Mouse (Mus musculus): ENCODE data around the gene Gm17949. TPM values are rescaled to one million over a fixed set of nuclear protein-coding genes. Genes with fewer than 3 reads are reported as not detected.
"Not testable (repeated sequence)": the region's sequence is repeated elsewhere in the genome, so short reads cannot be mapped to it uniquely, and the experiment has no call there.

Gm17949 gene
- polyA plus RNA-seq, 1 experiment, result 0.08 TPM

- DNase-seq (ENCODE audit: extremely low spot score in 1 of 2, low spot score in 1 of 2), result no peak
These were observed 21.6 kb downstream of the Gm17949 start for GRCm38 (mm10) chr17:57032854-57033253.

GRCm38 (mm10) chr17:57038978-57039377 is 27.7 kb downstream of the Gm17949 start:
- DNase-seq (ENCODE audit: extremely low spot score in 1 of 2, low spot score in 1 of 2), result no peak

- DNase-seq (ENCODE audit: extremely low spot score in 1 of 2, low spot score in 1 of 2), result no peak
These were observed 30.3 kb downstream of the Gm17949 start, which contains the start of gene Slc25a41 for GRCm38 (mm10) chr17:57041554-57041953. Gene Slc25a41, minus strand, starts transcription at chr17:57041654.

GRCm38 (mm10) chr17:57047406-57047805 is 36.1 kb downstream of the Gm17949 start:
- DNase-seq (ENCODE audit: extremely low spot score in 1 of 2, low spot score in 1 of 2), result no peak

GRCm38 (mm10) chr17:57048816-57049215 is 37.5 kb downstream of the Gm17949 start:
- DNase-seq (ENCODE audit: extremely low spot score in 1 of 2, low spot score in 1 of 2), result no peak

GRCm38 (mm10) chr17:57051679-57052078 is 40.4 kb downstream of the Gm17949 start:
- DNase-seq (ENCODE audit: extremely low spot score in 1 of 2, low spot score in 1 of 2), result not testable (repeated sequence)

GRCm38 (mm10) chr17:57056246-57056645 is 45.0 kb downstream of the Gm17949 start:
- DNase-seq (ENCODE audit: extremely low spot score in 1 of 2, low spot score in 1 of 2), result no peak

GRCm38 (mm10) chr17:57058891-57059485 is 47.7 kb downstream of the Gm17949 start, which contains the start of gene Crb3:
Gene Crb3, plus strand, starts transcription at chr17:57059105.
- DNase-seq (ENCODE audit: extremely low spot score in 1 of 2, low spot score in 1 of 2), result peak in 1 of 2 experiments; percentile 23

GRCm38 (mm10) chr17:57059486-57059977 is 48.3 kb downstream of the Gm17949 start, which contains the start of gene Slc25a23:
Gene Slc25a23, minus strand, starts transcription at chr17:57059863.
- DNase-seq (ENCODE audit: extremely low spot score in 1 of 2, low spot score in 1 of 2), result peak; percentile 58 to 79

- peak; percentile 93 to 96 for DNase-seq (ENCODE audit: extremely low spot score in 1 of 2, low spot score in 1 of 2)
These were observed 49.0 kb downstream of the Gm17949 start for GRCm38 (mm10) chr17:57060231-57060801.

- DNase-seq (ENCODE audit: extremely low spot score in 1 of 2, low spot score in 1 of 2), result no peak
These were observed 49.8 kb downstream of the Gm17949 start for GRCm38 (mm10) chr17:57061069-57061468.

GRCm38 (mm10) chr17:57062011-57062521 is 50.8 kb downstream of the Gm17949 start:
- DNase-seq (ENCODE audit: extremely low spot score in 1 of 2, low spot score in 1 of 2), result no peak

GRCm38 (mm10) chr17:57062548-57062947 is 51.3 kb downstream of the Gm17949 start:
- DNase-seq (ENCODE audit: extremely low spot score in 1 of 2, low spot score in 1 of 2), result no peak

- no peak for DNase-seq (ENCODE audit: extremely low spot score in 1 of 2, low spot score in 1 of 2)
These were observed 51.8 kb downstream of the Gm17949 start for GRCm38 (mm10) chr17:57063031-57063430.

- no peak for DNase-seq (ENCODE audit: extremely low spot score in 1 of 2, low spot score in 1 of 2)
These were observed 55.6 kb downstream of the Gm17949 start for GRCm38 (mm10) chr17:57066908-57067307.

- DNase-seq (ENCODE audit: extremely low spot score in 1 of 2, low spot score in 1 of 2), result no peak
These were observed 59.0 kb downstream of the Gm17949 start for GRCm38 (mm10) chr17:57070272-57070671.

GRCm38 (mm10) chr17:57070699-57071098 is 59.4 kb downstream of the Gm17949 start:
- no peak for DNase-seq (ENCODE audit: extremely low spot score in 1 of 2, low spot score in 1 of 2)

Other genes with a start within 250 kb of the Gm17949 start
- gene Dus3l, start 246.7 kb upstream of the Gm17949 start, polyA plus RNA-seq (2012; rRNA removed), result 145 and 149 TPM in 2 replicates
- 3.5 and 4.2 TPM in 2 replicates for gene Prr22, start 241.2 kb upstream of the Gm17949 start, polyA plus RNA-seq (2012; rRNA removed)
- gene Rfx2, start 180.5 kb upstream of the Gm17949 start, polyA plus RNA-seq (2012; rRNA removed), result 3.6 and 4.0 TPM in 2 replicates
- gene Acsbg2, start 137.0 kb upstream of the Gm17949 start, polyA plus RNA-seq (2012; rRNA removed), result 0.04 TPM in 1 of 2 replicates, not detected in the other
- gene 1700061G19Rik, start 136.0 kb upstream of the Gm17949 start, polyA plus RNA-seq (2012; rRNA removed), result 0.12 and 0.15 TPM in 2 replicates
- 73.3 and 80.1 TPM in 2 replicates for gene Mllt1, start 76.1 kb upstream of the Gm17949 start, polyA plus RNA-seq (2012; rRNA removed)
- gene Acer1, start 29.3 kb upstream of the Gm17949 start, polyA plus RNA-seq (2012; rRNA removed), result not detected in 2 replicates
- 146 and 147 TPM in 2 replicates for gene Clpp, start 21.2 kb upstream of the Gm17949 start, polyA plus RNA-seq (2012; rRNA removed)
- 32.4 and 36.0 TPM in 2 replicates for gene Alkbh7, start 14.1 kb upstream of the Gm17949 start, polyA plus RNA-seq (2012; rRNA removed)
- gene Pspn, start 11.5 kb upstream of the Gm17949 start, polyA plus RNA-seq (2012; rRNA removed), result 0.44 TPM in 1 of 2 replicates, not detected in the other
- gene Gtf2f1, start 181 bp upstream of the Gm17949 start, polyA plus RNA-seq (2012; rRNA removed), result 74.7 and 86.4 TPM in 2 replicates
- 62.6 and 64.9 TPM in 2 replicates for gene Khsrp, start 20.1 kb downstream of the Gm17949 start, polyA plus RNA-seq (2012; rRNA removed)
- gene Slc25a41, start 30.2 kb downstream of the Gm17949 start, polyA plus RNA-seq (2012; rRNA removed), result 0.57 and 0.66 TPM in 2 replicates
- gene Crb3, start 47.6 kb downstream of the Gm17949 start, polyA plus RNA-seq (2012; rRNA removed), result 1.0 and 1.7 TPM in 2 replicates
- gene Slc25a23, start 48.4 kb downstream of the Gm17949 start, polyA plus RNA-seq (2012; rRNA removed), result 290 and 350 TPM in 2 replicates
- 2.3 and 2.4 TPM in 2 replicates for gene Dennd1c, start 67.0 kb downstream of the Gm17949 start, polyA plus RNA-seq (2012; rRNA removed)
- gene Tubb4a, start 76.3 kb downstream of the Gm17949 start, polyA plus RNA-seq (2012; rRNA removed), result 514 and 612 TPM in 2 replicates
- gene Tnfsf9, start 93.9 kb downstream of the Gm17949 start, polyA plus RNA-seq (2012; rRNA removed), result 1.4 and 1.6 TPM in 2 replicates
- gene Cd70, start 138.3 kb downstream of the Gm17949 start, polyA plus RNA-seq (2012; rRNA removed), result 0.40 and 0.66 TPM in 2 replicates
- gene Tnfsf14, start 182.7 kb downstream of the Gm17949 start, polyA plus RNA-seq (2012; rRNA removed), result not detected in 2 replicates
- 0.18 and 1.6 TPM in 2 replicates for gene C3, start 216.7 kb downstream of the Gm17949 start, polyA plus RNA-seq (2012; rRNA removed)
- gene Gpr108, start 237.0 kb downstream of the Gm17949 start, polyA plus RNA-seq (2012; rRNA removed), result 25.0 and 26.1 TPM in 2 replicates
- gene Trip10, start 238.0 kb downstream of the Gm17949 start, polyA plus RNA-seq (2012; rRNA removed), result 7.9 and 10.0 TPM in 2 replicates